Mouse (Mus musculus) heart, embryonic 16.5 days (tissue): Measurements from ENCODE around the gene Cpxm1. TPM values are rescaled to one million over a fixed set of nuclear protein-coding genes. Genes with fewer than 3 reads are reported as not detected.

Source experiments
- ATAC-seq: fragments of 200-750 bp; cut with Nextera tagmentation; replicated peaks from 2 replicates; pipeline ENCODE4 v1.8.0; 2017; ENCODE audit warnings: moderate number of reproducible peaks; ENCODE audit not compliant: insufficient read depth, low FRiP score; ENCODE audit errors: extremely low read depth
- H3K27ac ChIP-seq: fragments of 300-500 bp; sonication (generic); 2 replicates; pipeline ENCODE4 v1.5.1; 2014; ENCODE audit warnings: mild to moderate bottlenecking, low read length, control low read depth, moderate library complexity
- H3K27me3 ChIP-seq: fragments of 300-500 bp; sonication (generic); 2 replicates; pipeline ENCODE4 v1.6.1; 2014; ENCODE audit warnings: low read length, mixed read lengths; ENCODE audit not compliant: control insufficient read depth, insufficient read depth
- H3K36me3 ChIP-seq: fragments of 300-500 bp; sonication (generic); 2 replicates; pipeline ENCODE4 v1.6.1; 2014; ENCODE audit not compliant: control insufficient read depth, insufficient read depth
- H3K4me1 ChIP-seq: fragments of 300-500 bp; sonication (generic); 2 replicates; pipeline ENCODE4 v1.6.1; 2014; ENCODE audit warnings: low read length, mixed read lengths; ENCODE audit not compliant: control insufficient read depth, insufficient read depth
- H3K4me2 ChIP-seq: fragments of 300-500 bp; sonication (generic); 2 replicates; pipeline ENCODE4 v1.6.1; 2014; ENCODE audit warnings: low read depth, mild to moderate bottlenecking, control low read depth, low read length
- H3K4me3 ChIP-seq: fragments of 300-500 bp; sonication (generic); 2 replicates; pipeline ENCODE4 v1.5.1; 2014; ENCODE audit warnings: mild to moderate bottlenecking, control low read depth, low read length
- H3K9ac ChIP-seq: fragments of 300-500 bp; sonication (generic); 2 replicates; pipeline ENCODE4 v1.6.1; 2014; ENCODE audit warnings: low read length, control low read depth
- H3K9me3 ChIP-seq: fragments of 300-500 bp; sonication (generic); replicated peaks from 2 replicates; pipeline ENCODE4 v1.6.1; 2016; ENCODE audit warnings: low read length; ENCODE audit not compliant: control insufficient read depth
- WGBS: fragments of 180-500 bp; shearing (Covaris S2); extraction: QIAGEN DNeasy Blood & Tissue Kit; methylation state at CpG from one replicate; pipeline ENCODE4 v1.1.7; 2014; 5-methylcytosine and 5-hydroxymethylcytosine counted together
- polyA plus RNA-seq: library from polyadenylated mRNA; unstranded; fragments of >200 nt; fragmentation: Nextera tagmentation; extraction: Ambion mirVana; gene quantifications from 2 replicates; pipeline ENCODE4 v1.2.1, GENCODE M21; 2015

Gene Cpxm1
- polyA plus RNA-seq, 1 experiment from 2014 or later = 27.2 TPM

DNA sequence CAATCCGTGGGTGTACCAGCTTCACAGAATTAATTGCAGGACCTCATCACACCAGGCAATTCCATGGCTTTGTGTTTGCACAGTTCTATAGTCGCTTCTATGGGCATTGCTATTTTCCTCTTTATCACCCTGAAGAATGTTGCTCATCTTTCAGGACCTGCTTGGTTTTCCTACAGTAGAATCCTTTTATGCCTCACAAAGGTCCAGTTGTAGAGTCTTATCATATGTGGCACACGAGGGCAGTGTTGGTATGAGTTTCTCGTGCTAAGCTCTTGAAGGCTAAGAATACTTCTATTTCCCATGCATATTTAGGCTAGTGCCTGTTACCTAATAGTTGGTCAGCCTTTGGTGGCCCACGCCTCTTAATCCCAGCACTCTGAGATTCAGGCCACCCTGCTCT lies 27.7 kb upstream of the Cpxm1 start:
- Histone ChIP-seq H3K9me3 (no peaks in the 10 kb centered on the region), H3K9ac (peak overlapping the region; percentile 92), H3K27ac (peak overlapping the region; percentile 90), H3K4me3 (peak overlapping the region; percentile 96), H3K27me3 (no peaks in the 10 kb centered on the region), H3K4me1 (peaks cover 15% of the 10 kb centered on the region), H3K4me2 (peak overlapping the region; percentile 81), H3K36me3 (peaks cover 2% of the 10 kb centered on the region; the same call in 1 of the 2 replicates)
- no peak for ATAC-seq
- WGBS = 28% methylated on average over 5 of the region's 5 CpGs

DNA sequence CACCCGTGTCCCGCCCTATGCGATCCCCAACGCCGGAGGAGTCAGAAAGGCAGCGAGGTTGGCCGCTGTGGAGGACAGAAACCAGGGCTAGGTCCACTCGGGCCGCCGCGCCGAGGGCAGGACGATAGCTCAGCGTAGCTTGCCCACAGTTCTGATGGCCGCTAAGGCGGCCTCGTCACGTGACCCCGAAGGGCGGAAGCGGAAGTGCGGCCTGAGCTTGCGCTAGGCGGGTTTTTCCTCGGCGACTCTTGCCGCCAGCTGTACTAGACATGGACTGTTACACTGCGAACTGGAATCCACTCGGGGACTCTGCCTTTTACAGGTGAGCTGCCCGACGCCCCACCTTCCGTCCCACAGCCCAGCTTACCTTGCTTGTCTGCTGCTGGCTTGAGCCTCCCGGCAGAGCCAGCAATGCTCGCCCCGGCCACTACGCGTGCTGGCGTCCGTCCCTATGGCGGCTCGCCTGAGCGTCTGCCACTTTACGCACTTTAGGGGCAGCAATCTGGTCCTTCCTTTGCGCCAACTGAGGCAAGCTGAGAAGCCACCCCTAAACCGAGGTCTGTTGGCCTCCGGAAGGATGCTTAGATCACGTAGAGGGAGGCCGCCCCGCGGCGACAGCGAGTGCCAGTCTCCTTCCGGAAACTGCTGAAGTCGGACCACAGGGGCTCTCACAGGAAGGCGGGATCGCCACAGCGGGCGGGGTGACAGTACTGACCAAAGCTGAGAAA lies 26.9 kb upstream of the Cpxm1 start, which contains the start of the genes Vps16 and Pced1a:
Gene Vps16, plus strand, starts transcription at position 214 of the 728 bp plus-strand sequence.
Gene Pced1a, minus strand, starts transcription at position 576 of the 728 bp plus-strand sequence.
- Histone ChIP-seq H3K9me3 (no peaks in the 10 kb centered on the region), H3K27me3 (no peaks in the 10 kb centered on the region), H3K4me1 (peaks cover 13% of the 10 kb centered on the region), H3K4me2 (peak within 1 kb of the TSS; percentile 81), H3K9ac (peak within 1 kb of the TSS; percentile 92), H3K27ac (peak within 1 kb of the TSS; percentile 90), H3K4me3 (peak within 1 kb of the TSS; percentile 96), H3K36me3 (peaks cover 2% of the 10 kb centered on the region; the same call in 1 of the 2 replicates)
- WGBS = under 1% methylated on average over 58 of the region's 58 CpGs
- peak; percentile 94 for ATAC-seq

DNA sequence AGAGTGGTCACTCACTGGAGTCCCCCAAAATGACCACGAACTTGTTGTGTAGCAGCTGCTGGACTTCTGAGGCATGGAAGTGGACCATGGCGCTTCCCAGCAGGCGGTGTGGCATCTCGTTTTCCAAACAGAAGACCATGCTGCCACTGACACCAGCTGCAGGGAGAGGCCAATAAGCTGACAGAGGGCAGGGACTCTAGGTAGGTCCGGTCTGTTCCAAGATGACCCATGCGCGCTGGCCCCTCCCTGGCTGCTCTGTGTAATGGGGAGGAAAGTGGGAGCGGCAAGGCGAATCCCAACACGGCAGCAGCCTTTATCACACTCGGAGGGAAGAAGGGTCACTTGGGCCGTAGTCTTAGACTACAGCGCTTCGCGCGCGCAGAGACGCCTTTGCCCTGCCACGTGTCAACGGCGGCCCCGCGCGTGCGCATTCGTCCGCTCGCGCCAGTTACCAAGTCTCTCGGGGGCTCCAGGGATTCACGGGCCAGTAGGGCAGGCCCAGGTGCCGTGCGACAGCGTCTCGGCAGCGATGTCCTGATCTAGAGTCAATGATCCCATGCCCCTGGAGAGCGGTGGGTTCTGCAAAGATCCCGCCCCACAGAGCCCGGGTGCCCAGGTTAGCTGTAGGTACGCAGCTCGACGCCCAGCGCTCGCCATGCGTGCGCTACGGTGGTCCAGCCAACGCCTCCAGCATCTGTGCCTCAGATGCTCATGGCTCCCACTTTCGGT lies 26.2 kb upstream of the Cpxm1 start:
- 13% methylated on average over 49 of the region's 49 CpGs for WGBS
- peak; percentile 46 for ATAC-seq

DNA sequence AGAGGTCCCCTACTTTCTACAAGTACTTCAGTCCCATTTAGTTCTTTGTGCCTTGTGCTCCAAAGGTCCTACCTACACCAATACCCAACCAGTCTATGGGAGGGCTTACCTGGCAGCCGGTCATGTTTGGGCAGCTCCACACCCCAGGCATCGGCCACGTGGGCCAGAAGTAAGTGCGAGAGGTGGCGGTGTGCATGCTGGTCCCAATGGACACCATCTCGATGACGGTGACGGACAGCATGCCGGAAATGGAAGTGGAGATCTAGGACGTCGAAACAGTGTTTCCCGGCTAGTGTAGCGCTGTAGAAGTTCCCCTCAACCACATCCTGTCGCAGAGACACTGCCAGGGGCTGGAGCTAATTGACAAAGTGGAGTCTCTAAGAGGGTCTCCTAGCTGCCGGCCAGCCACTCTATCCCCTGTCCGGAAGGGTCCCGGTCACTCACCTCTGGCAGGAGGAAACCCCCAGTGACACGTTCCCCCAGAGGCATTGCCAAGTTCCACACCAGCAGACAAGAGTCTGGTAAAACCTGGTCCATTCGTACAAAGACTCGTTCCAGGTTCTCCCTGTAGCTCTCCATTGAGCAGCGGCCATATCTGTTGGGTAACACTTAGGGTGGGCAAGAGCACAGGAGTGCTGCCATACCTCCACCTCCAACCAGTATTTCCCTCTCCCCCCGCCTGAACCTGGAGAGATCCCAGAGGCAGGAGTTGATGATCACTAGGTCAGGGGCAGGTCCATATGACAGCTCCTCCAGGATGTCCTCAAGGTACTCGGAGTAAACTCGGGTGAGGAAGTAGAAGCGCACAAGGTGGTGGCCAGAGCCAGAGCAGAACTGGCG lies 24.6 kb upstream of the Cpxm1 start:
- Histone ChIP-seq H3K9ac (no peak overlapping the region), H3K27ac (no peak overlapping the region), H3K4me2 (no peak overlapping the region), H3K4me1 (peaks cover 13% of the 10 kb centered on the region), H3K27me3 (no peaks in the 10 kb centered on the region), H3K36me3 (no peaks in the 10 kb centered on the region), H3K4me3 (no peak overlapping the region), H3K9me3 (no peaks in the 10 kb centered on the region)
- no peak for ATAC-seq
- 95% methylated on average over 26 of the region's 26 CpGs for WGBS

More for the DNA sequence above, 26.2 kb upstream of the Cpxm1 start:
- Histone ChIP-seq H3K27me3 (no peaks in the 10 kb centered on the region), H3K9me3 (no peaks in the 10 kb centered on the region), H3K9ac (peak overlapping the region; percentile 92), H3K4me3 (peak overlapping the region; percentile 96), H3K36me3 (peaks cover 2% of the 10 kb centered on the region; the same call in 1 of the 2 replicates), H3K4me1 (peaks cover 13% of the 10 kb centered on the region), H3K27ac (peak overlapping the region; percentile 90), H3K4me2 (peak overlapping the region; percentile 81)

DNA sequence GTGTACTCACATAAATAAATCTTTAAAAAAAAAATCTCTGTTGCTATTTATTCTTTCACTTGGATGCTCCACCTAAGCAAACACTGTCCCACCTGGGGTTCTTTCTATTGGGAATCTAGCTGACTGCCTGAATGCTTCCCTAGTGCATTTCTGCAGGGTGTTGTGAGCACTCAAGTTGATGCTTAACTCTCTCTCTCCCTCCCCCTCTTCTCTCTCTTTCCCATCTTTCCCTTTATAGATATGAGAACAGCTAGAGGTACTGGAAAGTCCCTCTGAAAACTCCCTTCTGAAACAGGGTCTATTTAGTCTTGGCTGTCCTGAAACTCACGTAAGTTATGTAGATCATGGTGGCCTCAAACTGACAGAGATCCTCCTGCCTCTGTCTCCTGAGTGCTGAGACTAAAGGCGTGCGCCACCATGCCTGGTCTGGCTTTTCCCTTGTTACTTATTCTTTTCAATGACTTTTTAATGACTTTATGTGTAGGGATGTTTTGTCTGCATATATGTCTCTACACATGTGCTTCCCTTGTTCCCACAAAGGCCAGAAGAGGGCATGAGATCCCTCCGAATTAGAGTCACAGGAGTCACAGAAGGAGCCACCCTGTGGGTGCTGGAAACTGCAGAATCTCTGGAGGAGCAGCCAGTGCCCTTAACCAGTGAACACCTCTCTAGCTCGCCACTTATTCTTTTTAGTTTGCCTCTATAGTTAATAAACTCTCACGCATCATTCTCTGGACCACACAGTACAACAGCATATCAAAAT lies 16.9 kb upstream of the Cpxm1 start:
- WGBS = 73% methylated on average over 6 of the region's 6 CpGs
- no peaks in the 10 kb centered on the region for H3K9me3 ChIP-seq
- H3K27me3 ChIP-seq = no peaks in the 10 kb centered on the region
- H3K4me1 ChIP-seq = no peaks in the 10 kb centered on the region
- H3K36me3 ChIP-seq = no peaks in the 10 kb centered on the region
- H3K4me3 ChIP-seq = no peak overlapping the region
- H3K9ac ChIP-seq = no peak overlapping the region
- no peak for ATAC-seq
- no peak overlapping the region for H3K4me2 ChIP-seq
- H3K27ac ChIP-seq = no peak overlapping the region

DNA sequence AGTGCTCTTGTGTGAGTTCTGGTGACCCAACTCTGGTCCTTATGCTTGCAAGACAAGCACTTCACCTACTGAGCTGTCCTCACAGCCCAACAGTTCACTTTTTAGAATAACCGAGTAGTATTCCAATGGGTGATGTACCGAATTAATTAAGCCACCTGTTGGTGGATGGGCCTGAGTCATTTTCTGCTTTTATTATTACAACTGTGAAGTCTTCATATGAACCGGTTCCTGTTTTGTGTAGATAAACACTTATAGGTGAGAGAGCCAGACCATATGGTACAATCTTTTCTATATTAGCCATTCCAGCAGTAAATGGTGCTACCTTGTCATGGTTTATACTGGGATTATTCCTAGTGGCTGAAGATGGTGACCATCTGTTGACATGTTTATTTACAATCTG lies 15.4 kb upstream of the Cpxm1 start:
- ATAC-seq = no peak
- no peaks in the 10 kb centered on the region for H3K4me1 ChIP-seq
- no peak overlapping the region for H3K9ac ChIP-seq
- no peaks in the 10 kb centered on the region for H3K9me3 ChIP-seq
- H3K36me3 ChIP-seq = no peaks in the 10 kb centered on the region
- no peak overlapping the region for H3K4me2 ChIP-seq
- no peak overlapping the region for H3K27ac ChIP-seq
- WGBS = 75% methylated on average over 3 of the region's 3 CpGs
- no peak overlapping the region for H3K4me3 ChIP-seq
- H3K27me3 ChIP-seq = no peaks in the 10 kb centered on the region

DNA sequence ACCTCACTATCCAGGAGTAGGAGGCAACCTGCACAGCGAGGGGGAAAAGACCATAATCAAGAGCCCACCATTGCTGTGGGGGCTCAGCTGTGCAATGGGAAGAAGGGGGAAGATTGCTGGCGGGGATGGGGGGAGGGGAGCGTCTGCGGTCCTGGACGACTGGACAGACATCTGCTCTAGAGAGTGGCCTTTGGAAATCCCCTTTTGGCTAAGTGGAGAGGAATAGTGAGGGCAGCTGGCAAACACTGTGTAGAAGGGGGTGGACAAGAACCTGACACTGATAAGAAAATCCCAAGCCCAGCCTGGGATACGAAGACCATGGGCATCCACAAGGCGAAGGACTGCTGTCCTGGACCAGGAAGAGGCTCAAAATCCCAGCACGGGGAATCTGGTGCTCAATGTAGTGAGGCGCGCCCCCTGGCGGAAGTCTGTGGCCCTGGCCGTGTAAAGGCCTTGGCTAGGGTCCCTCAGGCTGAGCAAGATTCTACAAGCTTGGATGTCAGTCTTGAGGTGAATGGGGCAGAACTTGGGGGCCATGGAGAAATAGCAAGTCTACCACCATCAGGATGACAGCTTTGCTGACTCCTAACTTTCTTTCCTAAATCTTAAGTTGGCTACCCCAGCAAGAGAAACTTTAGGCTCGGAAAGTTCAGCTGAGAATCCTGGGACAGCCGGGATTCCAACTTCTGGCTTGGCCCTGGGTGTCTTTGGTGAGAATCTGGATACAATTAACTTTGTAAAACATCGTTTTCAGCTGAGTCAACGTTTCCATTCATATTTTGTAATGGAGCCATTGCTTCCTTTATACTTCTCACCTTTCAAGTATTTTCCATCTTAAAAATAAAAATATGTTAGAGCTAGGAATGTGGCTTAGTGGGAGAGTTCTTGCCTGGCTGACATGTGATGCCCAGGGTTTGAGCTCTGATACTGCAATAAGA lies 14.5 kb upstream of the Cpxm1 start:
- Histone ChIP-seq H3K4me3 (no peak overlapping the region), H3K9ac (no peak overlapping the region), H3K27me3 (no peaks in the 10 kb centered on the region), H3K4me2 (no peak overlapping the region), H3K36me3 (no peaks in the 10 kb centered on the region), H3K9me3 (no peaks in the 10 kb centered on the region), H3K4me1 (no peaks in the 10 kb centered on the region), H3K27ac (no peak overlapping the region)
- peak; percentile 80 for ATAC-seq
- WGBS = 31% methylated on average over 16 of the region's 16 CpGs
